Mouse (Mus musculus): ENCODE data around the gene Fkbp6. TPM values are rescaled to one million over a fixed set of nuclear protein-coding genes. Genes with fewer than 3 reads are reported as not detected.

The Fkbp6 gene
- polyA plus RNA-seq, 1 experiment from 2014 or later, result not detected

GRCm38 (mm10) chr5:135242608-135243007 lies 107.2 kb downstream of the Fkbp6 start:
- Histone ChIP-seq H3K27ac (replicated peaks; ENCODE audit: low read depth, low read length) (no peak overlapping the region), H3K4me3 (ENCODE audit: low read depth, low read length) (no peak overlapping the region), H3K9me3 (replicated peaks; ENCODE audit: control insufficient read depth, low read length) (no peaks in the 10 kb centered on the region), H3K4me1 (ENCODE audit: control insufficient read depth, insufficient read depth, low read length) (no peaks in the 10 kb centered on the region), H3K4me2 (ENCODE audit: low read depth, low read length) (no peak overlapping the region), H3K36me3 (replicated peaks; ENCODE audit: control insufficient read depth, insufficient read depth, low read depth, low read length) (peaks cover 50% of the 10 kb centered on the region), H3K27me3 (ENCODE audit: control insufficient read depth, insufficient read depth, low read length) (no peaks in the 10 kb centered on the region), H3K9ac (replicated peaks; ENCODE audit: low read length) (no peak overlapping the region)
- ATAC-seq (replicated peaks; ENCODE audit: insufficient number of reproducible peaks, low FRiP score, low TSS enrichment, low read depth), result no peak
- 90% methylated on average over 3 of the region's 3 CpGs for WGBS
- DNase-seq (ENCODE audit: low spot score), result no peak

GRCm38 (mm10) chr5:135242136-135242535 lies 107.7 kb downstream of the Fkbp6 start:
- H3K36me3 ChIP-seq (replicated peaks; ENCODE audit: control insufficient read depth, insufficient read depth, low read depth, low read length), result peaks cover 52% of the 10 kb centered on the region
- H3K9ac ChIP-seq (replicated peaks; ENCODE audit: low read length), result no peak overlapping the region
- no peak overlapping the region for H3K4me3 ChIP-seq (ENCODE audit: low read depth, low read length)
- H3K27me3 ChIP-seq (ENCODE audit: control insufficient read depth, insufficient read depth, low read length), result no peaks in the 10 kb centered on the region
- WGBS, result 82% methylated on average over 12 of the region's 12 CpGs
- H3K4me1 ChIP-seq (ENCODE audit: control insufficient read depth, insufficient read depth, low read length), result no peaks in the 10 kb centered on the region
- H3K4me2 ChIP-seq (ENCODE audit: low read depth, low read length), result no peak overlapping the region
- H3K27ac ChIP-seq (replicated peaks; ENCODE audit: low read depth, low read length), result no peak overlapping the region
- H3K9me3 ChIP-seq (replicated peaks; ENCODE audit: control insufficient read depth, low read length), result no peaks in the 10 kb centered on the region
- DNase-seq (ENCODE audit: low spot score), result no peak
- ATAC-seq (replicated peaks; ENCODE audit: insufficient number of reproducible peaks, low FRiP score, low TSS enrichment, low read depth), result no peak

Small RNA genes lying within 50 kb of the gene (microRNA-seq; reads per million reads assigned to microRNA genes)
- gene Mir7033 (ENCODE audit: borderline number of aligned reads), result 2.8 reads per million

Other genes starting within 250 kb of the Fkbp6 start
- 20.0 and 20.8 TPM in 2 replicates for gene Tbl2, start 200.4 kb downstream of the Fkbp6 start, polyA plus RNA-seq (2014; fragmentation: Nextera tagmentation; extraction: Ambion mirVana)
- gene Bcl7b, start 181.8 kb downstream of the Fkbp6 start, polyA plus RNA-seq (2014; fragmentation: Nextera tagmentation; extraction: Ambion mirVana), result 38.5 and 40.2 TPM in 2 replicates
- 60.2 and 65.6 TPM in 2 replicates for gene Baz1b, start 162.8 kb downstream of the Fkbp6 start, polyA plus RNA-seq (2014; fragmentation: Nextera tagmentation; extraction: Ambion mirVana)
- gene Fzd9, start 98.8 kb downstream of the Fkbp6 start, polyA plus RNA-seq (2014; fragmentation: Nextera tagmentation; extraction: Ambion mirVana), result 3.4 TPM in 2 replicates
- not detected in 2 replicates for gene Trim50, start 3.3 kb upstream of the Fkbp6 start, polyA plus RNA-seq (2014; fragmentation: Nextera tagmentation; extraction: Ambion mirVana)
- gene Nsun5, start 19.9 kb upstream of the Fkbp6 start, polyA plus RNA-seq (2014; fragmentation: Nextera tagmentation; extraction: Ambion mirVana), result 30.9 and 32.6 TPM in 2 replicates
- 14.6 and 15.3 TPM in 2 replicates for gene Pom121, start 44.5 kb upstream of the Fkbp6 start, polyA plus RNA-seq (2014; fragmentation: Nextera tagmentation; extraction: Ambion mirVana)
- gene Hip1, start 195.1 kb upstream of the Fkbp6 start, polyA plus RNA-seq (2014; fragmentation: Nextera tagmentation; extraction: Ambion mirVana), result 35.3 and 40.2 TPM in 2 replicates
- not detected in 2 replicates for gene Ccl26, start 213.5 kb upstream of the Fkbp6 start, polyA plus RNA-seq (2014; fragmentation: Nextera tagmentation; extraction: Ambion mirVana)
- 1.4 and 1.5 TPM in 2 replicates for gene Ccl24, start 223.0 kb upstream of the Fkbp6 start, polyA plus RNA-seq (2014; fragmentation: Nextera tagmentation; extraction: Ambion mirVana)

All from embryonic facial prominence, embryonic 11.5 days (tissue).